Comparison of ENCODE assay signal across 29 mouse cellular contexts in the genomic region with DNA sequence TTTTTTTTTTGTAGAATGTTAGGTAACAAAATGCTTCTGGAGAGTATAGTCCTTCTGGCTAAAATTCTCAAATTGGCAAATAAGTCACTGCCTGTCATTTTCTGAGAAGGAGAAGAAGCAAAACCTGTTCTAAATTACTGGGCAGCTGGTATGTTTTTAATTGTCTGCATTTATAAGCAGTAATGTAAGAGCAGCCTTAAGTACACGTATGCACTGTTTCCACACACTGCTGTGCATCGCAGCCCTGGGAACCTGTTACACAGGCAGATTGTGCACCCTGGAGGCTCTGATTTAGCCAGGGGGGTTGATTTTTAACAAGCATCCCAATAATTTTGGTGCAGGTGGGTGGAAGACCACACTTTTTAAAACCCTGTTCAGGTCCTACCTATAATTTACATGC.
DNase-seq lines count a peak whose midpoint lies in the region; ATAC-seq and TF ChIP-seq lines count a peak whose summit lies in the region.
"Had no signal": no experiment of that assay in that cellular context is flagged by ENCODE, and none has a peak within 500 bp of the region (broad histone marks: within the 10 kb centered on the region; RNA-seq: fewer than 3 reads in every experiment).

No protein-coding gene starts in this region.

- ATAC-seq in forebrain, embryonic 14.5 days, result peak; percentile 62; the same call in 1 of the 2 replicates
- no peak for ATAC-seq in forebrain, embryonic 12.5 days (ENCODE audit: low FRiP score)
- peak; percentile 75 for ATAC-seq in forebrain, embryonic 16.5 days
- peak; percentile 86 for ATAC-seq in limb, embryonic 12.5 days (ENCODE audit: insufficient number of reproducible peaks, insufficient read depth, low FRiP score, low TSS enrichment, low read depth)
- ATAC-seq: intestine, embryonic 16.5 days; liver, embryonic 12.5 days; liver, postnatal 0 days; midbrain, embryonic 13.5 days; Patski had no signal

- no peaks in the 10 kb centered on the region for H3K9me3 ChIP-seq in forebrain, embryonic 14.5 days (replicated peaks; ENCODE audit: control insufficient read depth, low read length)
- H3K9me3 ChIP-seq in forebrain, embryonic 12.5 days, result no peaks in the 10 kb centered on the region
- no peaks in the 10 kb centered on the region for H3K9me3 ChIP-seq in forebrain, embryonic 16.5 days (ENCODE audit: control insufficient read depth, low read length)
- H3K9me3 ChIP-seq in limb, embryonic 12.5 days, result no peaks in the 10 kb centered on the region
- H3K9me3 ChIP-seq: heart, embryonic 10.5 days; heart, embryonic 15.5 days; liver, embryonic 12.5 days; megakaryocyte, embryonic 14.5 days; midbrain, embryonic 13.5 days; neural tube, embryonic 15.5 days; stomach, embryonic 15.5 days had no signal

- H3K4me3 ChIP-seq in forebrain, embryonic 14.5 days (ENCODE audit: low read depth, low read length), result no peak overlapping the region
- H3K4me3 ChIP-seq in forebrain, embryonic 12.5 days (replicated peaks), result no peak overlapping the region
- H3K4me3 ChIP-seq in forebrain, embryonic 16.5 days (replicated peaks; ENCODE audit: low read length), result no peak overlapping the region
- H3K4me3 ChIP-seq in limb, embryonic 12.5 days (replicated peaks), result no peak overlapping the region
- H3K4me3 ChIP-seq: heart, embryonic 10.5 days; heart, embryonic 15.5 days; liver, embryonic 12.5 days; megakaryocyte, embryonic 14.5 days; midbrain, embryonic 13.5 days; neural tube, embryonic 15.5 days; stomach, embryonic 15.5 days had no signal

- no peaks in the 10 kb centered on the region for H3K27me3 ChIP-seq in forebrain, embryonic 14.5 days (replicated peaks; ENCODE audit: control insufficient read depth, insufficient read depth, low read length)
- no peaks in the 10 kb centered on the region for H3K27me3 ChIP-seq in forebrain, embryonic 12.5 days
- H3K27me3 ChIP-seq in forebrain, embryonic 16.5 days (replicated peaks; ENCODE audit: control insufficient read depth, insufficient read depth, low read length), result no peaks in the 10 kb centered on the region
- H3K27me3 ChIP-seq in limb, embryonic 12.5 days, result no peaks in the 10 kb centered on the region
- H3K27me3 ChIP-seq: heart, embryonic 15.5 days; liver, embryonic 12.5 days; megakaryocyte, embryonic 14.5 days; midbrain, embryonic 13.5 days; neural tube, embryonic 15.5 days; Patski; stomach, embryonic 15.5 days had no signal

- 59% methylated on average over 2 of the region's 2 CpGs for WGBS in forebrain, embryonic 14.5 days
- whole genome bisulfite sequencing in forebrain, embryonic 12.5 days, result 79% methylated on average over 2 of the region's 2 CpGs
- WGBS in forebrain, embryonic 16.5 days, result 41% methylated on average over 2 of the region's 2 CpGs
- 8% methylated on average over 2 of the region's 2 CpGs for WGBS in limb, embryonic 12.5 days

- peak; percentile 22 for DNase-seq in forebrain, embryonic 14.5 days (ENCODE audit: low spot score)
- DNase-seq in brain, embryonic 14.5 days (ENCODE audit: low read depth), result peak; percentile 29
- no peak for DNase-seq in right cerebral cortex, postnatal 10 days (ENCODE audit: low spot score in 2 of 2)
- DNase-seq in thymus, postnatal 36 days, result no peak
- no peak for DNase-seq in gastrocnemius, adult 18-20 months (ENCODE audit: low spot score)
- DNase-seq: adrenal gland, postnatal 36 days; cerebellum, adult 9-10 months; cerebellum, postnatal 36 days; gastrocnemius, postnatal 10 days; kidney, adult 8-10 months; kidney, postnatal 4 days; left cerebral cortex, postnatal 4 days; liver, postnatal 0 days; lung, postnatal 4 days; retina, postnatal 1 day; right cerebral cortex, postnatal 25 days had no signal

- no peak for TF ChIP-seq POLR2A in brain, embryonic 14.5 days (IDR thresholded peaks at IDR 0.05; ENCODE audit: borderline replicate concordance, extremely low read depth, insufficient read depth, insufficient read length, poor library complexity, severe bottlenecking)

- H3K4me1 ChIP-seq in forebrain, embryonic 14.5 days (ENCODE audit: control insufficient read depth, insufficient read depth, low read length), result no peaks in the 10 kb centered on the region
- H3K4me1 ChIP-seq in forebrain, embryonic 12.5 days, result no peaks in the 10 kb centered on the region
- H3K4me1 ChIP-seq in forebrain, embryonic 16.5 days (replicated peaks; ENCODE audit: control insufficient read depth, insufficient read depth, low read length), result 0 out of 2 replicates have a peak, but pooled peaks cover 2% of the 10 kb centered on the region
- H3K4me1 ChIP-seq in limb, embryonic 12.5 days (replicated peaks), result peaks cover 22% of the 10 kb centered on the region
- H3K4me1 ChIP-seq: heart, embryonic 10.5 days; heart, embryonic 15.5 days; liver, embryonic 12.5 days; midbrain, embryonic 13.5 days; stomach, embryonic 15.5 days had no signal

- no peaks in the 10 kb centered on the region for H3K36me3 ChIP-seq in forebrain, embryonic 14.5 days (ENCODE audit: control insufficient read depth, insufficient read depth, low read length)
- no peaks in the 10 kb centered on the region for H3K36me3 ChIP-seq in forebrain, embryonic 12.5 days (replicated peaks)
- H3K36me3 ChIP-seq in forebrain, embryonic 16.5 days (ENCODE audit: control insufficient read depth, insufficient read depth), result no peaks in the 10 kb centered on the region
- H3K36me3 ChIP-seq in limb, embryonic 12.5 days, result no peaks in the 10 kb centered on the region
- H3K36me3 ChIP-seq: heart, embryonic 10.5 days; heart, embryonic 15.5 days; liver, embryonic 12.5 days; midbrain, embryonic 13.5 days; neural tube, embryonic 15.5 days; stomach, embryonic 15.5 days had no signal

- H3K4me2 ChIP-seq in forebrain, embryonic 14.5 days (ENCODE audit: low read length), result no peak overlapping the region
- no peak overlapping the region for H3K4me2 ChIP-seq in forebrain, embryonic 12.5 days
- no peak overlapping the region for H3K4me2 ChIP-seq in forebrain, embryonic 16.5 days (ENCODE audit: low read length)
- H3K4me2 ChIP-seq in limb, embryonic 12.5 days, result no peak overlapping the region
- H3K4me2 ChIP-seq: heart, embryonic 15.5 days; liver, embryonic 12.5 days; midbrain, embryonic 13.5 days; neural tube, embryonic 15.5 days; stomach, embryonic 15.5 days had no signal

- TF ChIP-seq CTCF in brain, embryonic 14.5 days (IDR thresholded peaks at IDR 0.05; ENCODE audit: borderline replicate concordance, extremely low read depth, insufficient read depth, insufficient read length), result no peak

- no peak overlapping the region for H3K9ac ChIP-seq in forebrain, embryonic 14.5 days (ENCODE audit: low read length)
- H3K9ac ChIP-seq in forebrain, embryonic 12.5 days, result no peak overlapping the region
- no peak overlapping the region for H3K9ac ChIP-seq in forebrain, embryonic 16.5 days (replicated peaks; ENCODE audit: low read depth, low read length)
- no peak overlapping the region for H3K9ac ChIP-seq in limb, embryonic 12.5 days (replicated peaks)
- H3K9ac ChIP-seq: heart, embryonic 15.5 days; liver, embryonic 12.5 days; liver, postnatal 0 days; midbrain, embryonic 13.5 days; neural tube, embryonic 15.5 days; stomach, embryonic 15.5 days had no signal

- no peak overlapping the region for H3K27ac ChIP-seq in forebrain, embryonic 14.5 days (ENCODE audit: low read depth, low read length)
- no peak overlapping the region for H3K27ac ChIP-seq in forebrain, embryonic 12.5 days
- no peak overlapping the region for H3K27ac ChIP-seq in forebrain, embryonic 16.5 days (ENCODE audit: low read length)
- H3K27ac ChIP-seq in limb, embryonic 12.5 days, result no peak overlapping the region
- H3K27ac ChIP-seq: heart, embryonic 10.5 days; heart, embryonic 15.5 days; kidney, postnatal 0 days; liver, embryonic 12.5 days; midbrain, embryonic 13.5 days; neural tube, embryonic 15.5 days; stomach, embryonic 15.5 days had no signal

Comparison
In these comparisons a context has a peak if more than half of its experiments do, and no peak if none do; other contexts are left out.
1. DNase-seq: peak in forebrain, embryonic 14.5 days (single experiment) and brain, embryonic 14.5 days (single experiment); none in right cerebral cortex, postnatal 10 days (0 of 2), thymus, postnatal 36 days (0 of 2) and gastrocnemius, adult 18-20 months (single experiment).